Mouse (Mus musculus): ENCODE measurements around the gene Abca5.
"Not testable (repeated sequence)": the region's sequence is repeated elsewhere in the genome, so short reads cannot be mapped to it uniquely, and the experiment has no call there.

The Abca5 gene

GRCm38 (mm10) chr11:110337289-110338245, at the start of gene Abca5:
Abca5 (minus strand) TSS chr11:110337716.
- DNase-seq (ENCODE audit: low spot score in 2 of 2), result peak; percentile 66 to 81

- DNase-seq (ENCODE audit: low spot score in 2 of 2), result no peak
Observed at GRCm38 (mm10) chr11:110385487-110385886, 48.0 kb upstream of the Abca5 start.

GRCm38 (mm10) chr11:110380310-110380668, 42.8 kb upstream of the Abca5 start:
- DNase-seq (ENCODE audit: low spot score in 2 of 2), result no peak

- DNase-seq (ENCODE audit: low spot score in 2 of 2), result no peak
Observed at GRCm38 (mm10) chr11:110379661-110380309, 42.3 kb upstream of the Abca5 start.

GRCm38 (mm10) chr11:110374036-110374435, 36.5 kb upstream of the Abca5 start:
- DNase-seq (ENCODE audit: low spot score in 2 of 2), result no peak

GRCm38 (mm10) chr11:110372266-110372954, 34.9 kb upstream of the Abca5 start:
- DNase-seq (ENCODE audit: low spot score in 2 of 2), result peak in 1 of 2 experiments; percentile 43

- DNase-seq (ENCODE audit: low spot score in 2 of 2), result no peak
Observed at GRCm38 (mm10) chr11:110371827-110372226, 34.3 kb upstream of the Abca5 start.

GRCm38 (mm10) chr11:110369312-110370019, 31.9 kb upstream of the Abca5 start:
- DNase-seq (ENCODE audit: low spot score in 2 of 2), result no peak

GRCm38 (mm10) chr11:110367638-110368037, 30.1 kb upstream of the Abca5 start:
- no peak for DNase-seq (ENCODE audit: low spot score in 2 of 2)

GRCm38 (mm10) chr11:110366902-110367301, 29.4 kb upstream of the Abca5 start:
- no peak for DNase-seq (ENCODE audit: low spot score in 2 of 2)

GRCm38 (mm10) chr11:110365016-110365415, 27.5 kb upstream of the Abca5 start:
- peak in 1 of 2 experiments; percentile 65 for DNase-seq (ENCODE audit: low spot score in 2 of 2)

- DNase-seq (ENCODE audit: low spot score in 2 of 2), result no peak
Observed at GRCm38 (mm10) chr11:110357756-110358551, 20.4 kb upstream of the Abca5 start.

- not testable (repeated sequence) for DNase-seq (ENCODE audit: low spot score in 2 of 2)
Observed at GRCm38 (mm10) chr11:110355131-110355530, 17.6 kb upstream of the Abca5 start.

- no peak for DNase-seq (ENCODE audit: low spot score in 2 of 2)
Observed at GRCm38 (mm10) chr11:110354261-110354660, 16.7 kb upstream of the Abca5 start.

- DNase-seq (ENCODE audit: low spot score in 2 of 2), result no peak
Observed at GRCm38 (mm10) chr11:110348170-110348569, 10.7 kb upstream of the Abca5 start.

- DNase-seq (ENCODE audit: low spot score in 2 of 2), result no peak
Observed at GRCm38 (mm10) chr11:110347768-110348167, 10.3 kb upstream of the Abca5 start.

GRCm38 (mm10) chr11:110336814-110337288, 665 bp downstream of the Abca5 start:
- DNase-seq (ENCODE audit: low spot score in 2 of 2), result peak; percentile 1 to 5

- DNase-seq (ENCODE audit: low spot score in 2 of 2), result no peak
Observed at GRCm38 (mm10) chr11:110330093-110330492, 7.4 kb downstream of the Abca5 start.

- no peak for DNase-seq (ENCODE audit: low spot score in 2 of 2)
Observed at GRCm38 (mm10) chr11:110322266-110322665, 15.2 kb downstream of the Abca5 start.

GRCm38 (mm10) chr11:110306475-110307168, 30.9 kb downstream of the Abca5 start:
- no peak for DNase-seq (ENCODE audit: low spot score in 2 of 2)

All from natural killer cell, adult 2 months (primary cell).